Mouse (Mus musculus) forebrain, embryonic 10.5 days (tissue): ENCODE data around the gene Fto. TPM values are rescaled to one million over a fixed set of nuclear protein-coding genes. Genes with fewer than 3 reads are reported as not detected.

ENCODE experiments used
- DNase-seq: peaks from one replicate; pipeline ENCODE4 v3.0.0-alpha.2; 2017; ENCODE audit warnings: low spot score; ENCODE audit errors: extremely low spot score
- H3K27ac ChIP-seq: fragments of 300-500 bp; sonication (generic); 2 replicates; pipeline ENCODE4 v1.5.1; 2016; ENCODE audit warnings: mild to moderate bottlenecking
- H3K27me3 ChIP-seq: fragments of 300-500 bp; sonication (generic); 2 replicates; pipeline ENCODE4 v1.6.1; 2016; ENCODE audit warnings: mild to moderate bottlenecking; ENCODE audit not compliant: poor library complexity, severe bottlenecking
- H3K36me3 ChIP-seq: fragments of 300-500 bp; sonication (generic); replicated peaks from 2 replicates; pipeline ENCODE4 v1.6.1; 2016; ENCODE audit warnings: mild to moderate bottlenecking, moderate library complexity
- H3K4me1 ChIP-seq: fragments of 300-500 bp; sonication (generic); 2 replicates; pipeline ENCODE4 v1.6.1; 2016
- H3K4me3 ChIP-seq: fragments of 300-500 bp; sonication (generic); 2 replicates; pipeline ENCODE4 v1.5.1; 2016; ENCODE audit warnings: mild to moderate bottlenecking, moderate library complexity
- H3K9me3 ChIP-seq: fragments of 300-500 bp; sonication (generic); 2 replicates; pipeline ENCODE4 v1.6.1; 2016; ENCODE audit warnings: mild to moderate bottlenecking, moderate library complexity
- whole genome bisulfite sequencing: fragments of 180-500 bp; shearing (Covaris S2); methylation state at CpG from one replicate; pipeline ENCODE4 v1.1.7; 2016; 5-methylcytosine and 5-hydroxymethylcytosine counted together
- polyA plus RNA-seq: library from polyadenylated mRNA; unstranded; fragments of >200 nt; fragmentation: Nextera tagmentation; extraction: Ambion mirVana; gene quantifications from 2 replicates; pipeline ENCODE4 v1.2.1, GENCODE M21; 2016

Gene Fto
- polyA plus RNA-seq, 1 experiment from 2014 or later = 88.3 TPM

DNA sequence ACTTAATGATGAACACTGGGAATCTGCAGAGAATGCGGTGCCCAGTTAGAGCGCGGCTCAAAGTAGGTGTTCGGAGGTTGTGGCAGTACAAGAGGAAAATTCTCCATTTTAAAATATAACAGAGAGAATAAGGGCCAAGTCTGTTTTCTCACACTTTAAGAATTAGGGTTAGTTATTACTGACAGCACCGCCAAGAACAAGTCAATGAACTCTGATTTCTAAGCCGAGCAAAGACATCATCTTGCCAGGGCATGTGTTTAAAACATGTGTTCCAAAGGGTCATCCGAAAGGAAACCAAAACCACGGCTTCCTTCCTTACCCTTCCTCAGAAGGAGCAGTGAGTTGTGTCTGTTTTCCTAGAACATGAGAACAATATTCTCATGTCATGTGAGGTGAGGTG, 226.3 kb downstream of the Fto start:
- Histone ChIP-seq H3K9me3 (no peaks in the 10 kb centered on the region), H3K27ac (no peak overlapping the region), H3K4me1 (peaks cover 20% of the 10 kb centered on the region), H3K4me3 (no peak overlapping the region), H3K36me3 (no peaks in the 10 kb centered on the region), H3K27me3 (peaks cover 48% of the 10 kb centered on the region)
- DNase-seq = no peak
- 91% methylated on average over 8 of the region's 8 CpGs for WGBS

DNA sequence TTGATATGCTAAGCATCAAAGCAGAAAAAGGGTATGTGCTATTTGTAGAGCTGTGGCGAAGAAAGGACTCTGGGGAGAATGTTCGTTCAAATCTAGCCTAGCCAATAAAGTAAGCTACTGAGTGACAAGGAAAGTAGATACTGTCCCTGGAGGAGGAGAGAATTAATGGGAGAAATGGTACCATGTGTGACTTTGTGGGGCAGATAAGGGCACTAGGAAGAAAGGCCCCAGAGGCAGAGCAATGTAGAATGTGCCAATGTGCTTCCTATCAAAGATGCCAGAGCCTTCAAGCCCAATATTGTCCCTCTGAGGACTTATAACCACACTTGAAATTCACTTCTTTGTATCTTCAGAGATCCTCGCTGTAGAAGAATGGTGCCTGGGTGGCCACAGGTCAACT, 227.9 kb downstream of the Fto start:
- no peak for DNase-seq
- Histone ChIP-seq H3K4me3 (no peak overlapping the region), H3K4me1 (peaks cover 26% of the 10 kb centered on the region), H3K27me3 (peaks cover 38% of the 10 kb centered on the region), H3K27ac (no peak overlapping the region), H3K9me3 (no peaks in the 10 kb centered on the region), H3K36me3 (no peaks in the 10 kb centered on the region)
- WGBS = 89% methylated on average over 3 of the region's 3 CpGs

DNA sequence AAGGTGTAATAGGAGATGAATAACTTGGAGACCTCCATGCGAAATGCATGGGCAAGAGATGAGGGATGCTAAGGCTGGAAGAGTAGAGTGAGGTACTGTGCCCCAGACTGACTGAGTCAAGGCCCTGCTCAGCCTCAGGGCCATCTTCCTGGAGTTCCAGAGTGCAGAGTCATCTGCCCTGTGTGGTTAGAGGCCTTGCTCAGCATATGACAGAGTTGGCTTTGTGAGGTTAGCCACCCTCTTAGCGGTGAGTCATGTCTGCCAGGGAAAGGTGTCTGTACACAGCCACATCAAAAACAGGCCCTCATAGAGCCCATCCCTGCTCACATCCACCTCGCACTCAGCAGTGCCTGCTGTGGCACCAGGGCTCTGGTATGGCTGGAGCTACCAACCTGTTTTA, 232.2 kb downstream of the Fto start:
- WGBS = 87% methylated on average over 3 of the region's 3 CpGs
- Histone ChIP-seq H3K4me3 (no peak overlapping the region), H3K4me1 (peaks cover 15% of the 10 kb centered on the region), H3K27me3 (peaks cover 7% of the 10 kb centered on the region; the same call in 1 of the 2 replicates), H3K36me3 (no peaks in the 10 kb centered on the region), H3K9me3 (no peaks in the 10 kb centered on the region), H3K27ac (no peak overlapping the region)
- no peak for DNase-seq

DNA sequence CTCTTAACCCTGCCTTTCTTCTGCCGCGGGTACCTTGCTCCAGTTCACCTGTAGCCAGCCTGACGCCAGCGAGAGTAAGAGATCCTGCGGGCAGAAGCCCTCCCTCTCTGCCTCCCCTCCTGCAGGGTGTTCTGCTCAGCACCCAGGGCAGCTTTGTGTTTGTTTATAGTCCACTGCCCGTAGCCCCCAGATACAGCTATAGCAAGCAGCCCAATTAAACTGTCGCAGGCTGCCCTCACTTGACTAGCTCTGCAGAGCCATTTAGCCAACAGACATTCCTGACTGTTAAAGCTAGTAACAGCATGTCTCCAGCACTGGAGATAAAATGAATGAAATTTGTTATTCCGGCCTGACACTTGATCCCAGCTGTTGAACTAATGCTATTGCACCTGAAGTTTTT, 233.3 kb downstream of the Fto start:
- 56% methylated on average over 8 of the region's 8 CpGs for WGBS
- Histone ChIP-seq H3K27ac (no peak overlapping the region), H3K9me3 (no peaks in the 10 kb centered on the region), H3K4me3 (no peak overlapping the region), H3K27me3 (peaks cover 6% of the 10 kb centered on the region), H3K4me1 (peaks cover 22% of the 10 kb centered on the region), H3K36me3 (no peaks in the 10 kb centered on the region)
- DNase-seq = no peak

DNA sequence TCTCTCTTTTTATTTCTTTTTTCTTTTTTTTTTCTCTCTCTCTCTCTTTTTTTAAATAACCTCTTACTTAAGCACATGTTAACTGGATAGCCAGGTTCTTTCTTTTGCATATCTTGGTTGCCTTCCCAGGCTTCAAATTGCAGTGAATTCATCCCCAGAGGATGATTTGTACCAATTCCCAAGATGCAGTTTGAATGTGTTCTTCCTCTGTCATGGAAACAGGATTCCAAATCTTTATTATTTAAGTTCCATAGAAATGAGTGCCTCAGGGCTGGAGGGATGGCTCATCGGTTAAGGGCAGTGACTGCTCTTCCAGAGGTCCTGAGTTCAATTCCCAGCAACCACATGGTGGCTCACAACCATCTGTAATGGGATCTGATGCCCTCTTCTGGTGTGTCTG, 236.8 kb downstream of the Fto start:
- Histone ChIP-seq H3K27me3 (peaks cover 6% of the 10 kb centered on the region), H3K27ac (no peak overlapping the region), H3K4me1 (peaks cover 46% of the 10 kb centered on the region), H3K9me3 (no peaks in the 10 kb centered on the region), H3K4me3 (no peak overlapping the region), H3K36me3 (no peaks in the 10 kb centered on the region)
- 91% methylated on average over 1 of the region's 1 CpGs for WGBS
- no peak for DNase-seq

DNA sequence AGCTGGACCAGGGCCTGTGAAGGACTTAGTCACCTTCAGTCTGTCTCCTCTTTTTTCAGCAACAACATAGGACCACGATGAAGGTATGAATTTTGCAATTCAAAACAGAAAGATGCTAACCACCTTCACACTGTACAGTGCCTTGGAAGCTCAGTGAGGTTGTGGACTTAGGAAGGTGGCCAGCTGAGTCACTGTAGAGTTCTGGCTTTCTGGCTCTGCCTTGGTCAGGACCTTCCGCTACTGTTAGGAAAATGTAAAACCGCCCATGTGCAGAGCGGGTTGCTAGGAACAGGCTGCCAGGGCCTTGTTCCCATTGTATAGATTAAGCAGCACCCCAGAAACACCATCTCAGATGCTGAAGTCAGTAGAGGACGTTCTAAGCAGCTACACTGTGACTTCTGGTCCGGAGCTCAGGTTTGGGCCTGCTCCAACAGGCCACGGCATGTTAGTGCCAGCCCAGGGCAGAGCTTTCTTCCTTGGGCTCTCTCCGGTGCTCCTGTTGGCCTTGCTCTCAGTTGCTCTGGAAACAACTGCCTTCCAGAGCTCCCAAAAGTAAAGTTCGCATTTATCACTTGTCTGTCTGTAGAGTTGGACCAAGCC, 237.9 kb downstream of the Fto start:
- H3K4me1 ChIP-seq = peaks cover 37% of the 10 kb centered on the region
- no peaks in the 10 kb centered on the region for H3K9me3 ChIP-seq
- peak overlapping the region; percentile 51; the same call in 1 of the 2 replicates for H3K27ac ChIP-seq
- WGBS = 91% methylated on average over 9 of the region's 9 CpGs
- no peak overlapping the region for H3K4me3 ChIP-seq
- H3K27me3 ChIP-seq = no peaks in the 10 kb centered on the region; the same call in 1 of the 2 replicates
- H3K36me3 ChIP-seq = no peaks in the 10 kb centered on the region
- no peak for DNase-seq

DNA sequence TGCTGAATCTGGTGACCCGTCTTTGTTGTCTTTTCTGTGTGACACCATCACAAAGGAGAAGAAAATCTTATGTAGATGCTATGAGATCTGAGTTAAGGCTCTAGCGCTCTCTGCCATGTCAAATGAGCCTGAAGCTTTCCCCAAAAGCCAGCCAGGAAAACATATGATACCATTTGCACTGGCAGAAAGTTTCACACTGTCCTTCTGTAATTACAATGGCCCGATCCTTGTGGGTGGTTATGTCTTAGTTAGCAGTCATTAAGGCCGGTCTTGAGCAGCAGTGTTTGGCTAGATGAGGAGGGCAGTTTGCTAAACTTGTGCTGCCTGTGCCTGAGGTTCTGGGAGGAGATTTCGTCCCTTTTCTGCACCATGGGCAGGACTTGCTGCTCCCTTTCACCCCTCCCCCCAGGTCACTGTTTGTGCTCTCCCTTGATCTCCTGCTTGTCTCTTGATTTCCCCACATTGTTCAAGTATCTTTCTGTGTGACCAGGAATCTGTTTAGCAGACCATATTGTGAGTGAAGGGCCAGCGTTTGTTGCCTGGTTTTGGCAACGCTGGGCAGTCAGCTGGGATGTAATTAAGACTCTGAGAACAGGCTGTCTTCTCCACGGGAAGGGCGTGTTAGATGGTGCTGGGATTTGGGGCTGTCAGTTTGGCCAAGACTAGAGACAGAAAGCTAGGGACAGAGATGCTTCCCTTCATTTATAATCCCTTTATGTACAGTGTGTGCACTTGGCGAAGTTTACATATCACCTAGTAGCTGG, 238.6 kb downstream of the Fto start:
- H3K27ac ChIP-seq = peak overlapping the region; percentile 51; the same call in 1 of the 2 replicates
- WGBS = 40% methylated on average over 10 of the region's 10 CpGs

DNA sequence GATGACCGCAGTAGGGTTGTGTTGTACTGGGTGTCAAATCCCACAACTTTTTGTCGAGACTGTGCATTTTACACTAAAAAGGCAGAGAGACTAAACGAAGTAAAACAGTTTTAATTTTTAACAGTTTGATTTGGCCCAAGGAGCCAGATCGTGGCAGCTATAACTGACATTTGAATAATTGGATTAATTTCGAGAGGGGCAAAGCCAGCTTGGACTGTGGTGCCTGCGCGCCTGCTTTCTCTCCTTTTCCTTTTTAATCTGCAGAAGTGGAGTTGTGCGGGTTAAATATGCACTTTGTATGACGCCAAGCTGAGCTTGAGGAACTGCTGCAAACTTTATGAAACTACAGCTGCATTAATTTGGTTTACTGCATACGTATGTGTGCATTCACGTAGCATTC, 239.3 kb downstream of the Fto start:
- Histone ChIP-seq H3K27ac (no peak overlapping the region), H3K27me3 (no peaks in the 10 kb centered on the region; the same call in 1 of the 2 replicates)
- WGBS = 88% methylated on average over 11 of the region's 11 CpGs

More for the DNA sequence above, 238.6 kb downstream of the Fto start:
- DNase-seq = no peak
- no peak overlapping the region for H3K4me3 ChIP-seq
- H3K9me3 ChIP-seq = no peaks in the 10 kb centered on the region
- no peaks in the 10 kb centered on the region; the same call in 1 of the 2 replicates for H3K27me3 ChIP-seq
- H3K36me3 ChIP-seq = no peaks in the 10 kb centered on the region
- H3K4me1 ChIP-seq = peaks cover 32% of the 10 kb centered on the region

DNA sequence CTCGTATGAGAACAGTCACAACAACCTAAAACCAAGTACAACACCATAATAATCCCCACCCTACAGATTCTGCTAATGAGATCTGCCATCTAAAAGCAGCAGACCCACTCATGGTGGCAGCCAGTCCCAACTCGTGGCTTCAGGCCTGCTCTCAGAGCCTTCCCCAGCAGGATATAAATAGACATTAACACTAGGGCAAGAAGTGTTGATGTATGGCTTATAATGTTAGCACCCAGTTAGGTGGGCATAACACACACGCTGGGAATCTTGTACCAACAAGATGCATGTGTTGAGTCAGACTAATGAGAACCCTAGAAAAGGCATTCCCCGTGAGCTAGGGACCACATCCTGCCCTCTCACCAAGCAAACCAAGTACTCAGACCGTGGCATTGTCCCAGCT, 240.1 kb downstream of the Fto start:
- Histone ChIP-seq H3K36me3 (no peaks in the 10 kb centered on the region), H3K27ac (no peak overlapping the region), H3K27me3 (no peaks in the 10 kb centered on the region; the same call in 1 of the 2 replicates), H3K4me1 (peaks cover 35% of the 10 kb centered on the region), H3K4me3 (no peak overlapping the region), H3K9me3 (no peaks in the 10 kb centered on the region)
- no peak for DNase-seq
- WGBS = 77% methylated on average over 5 of the region's 5 CpGs

More for the DNA sequence above, 239.3 kb downstream of the Fto start:
- Histone ChIP-seq H3K36me3 (no peaks in the 10 kb centered on the region), H3K4me1 (peaks cover 35% of the 10 kb centered on the region), H3K4me3 (no peak overlapping the region), H3K9me3 (no peaks in the 10 kb centered on the region)
- no peak for DNase-seq

DNA sequence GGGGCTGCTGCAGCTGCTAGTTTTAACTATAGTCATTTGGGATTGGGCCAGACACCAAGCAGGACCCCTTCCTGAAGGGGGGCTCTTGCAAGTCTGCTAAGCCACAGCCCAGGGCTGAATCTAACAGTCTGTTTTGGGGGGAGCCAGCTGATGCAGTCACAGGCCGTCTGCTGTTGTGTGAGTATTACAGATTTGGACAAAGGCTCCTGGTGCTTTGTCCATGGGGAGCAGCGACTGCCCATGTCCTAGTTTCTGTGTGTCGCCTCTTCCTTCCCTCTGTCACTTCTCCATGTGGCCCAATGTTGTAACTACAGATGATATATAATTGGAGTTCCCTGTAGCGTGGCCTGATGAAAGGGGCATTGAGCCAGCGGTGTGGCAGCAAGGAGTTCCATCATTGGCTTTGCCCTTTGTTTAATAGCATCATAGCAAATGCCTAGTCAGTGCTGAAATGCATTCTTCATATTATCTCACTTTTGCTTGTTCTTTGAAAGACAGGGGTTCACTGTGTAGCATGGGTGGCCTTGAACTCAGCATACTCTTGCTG, 243.8 kb downstream of the Fto start:
- H3K9me3 ChIP-seq = no peaks in the 10 kb centered on the region
- no peaks in the 10 kb centered on the region for H3K27me3 ChIP-seq
- H3K36me3 ChIP-seq = no peaks in the 10 kb centered on the region
- H3K4me1 ChIP-seq = peaks cover 22% of the 10 kb centered on the region
- DNase-seq = no peak
- WGBS = 87% methylated on average over 5 of the region's 5 CpGs
- no peak overlapping the region for H3K4me3 ChIP-seq
- no peak overlapping the region for H3K27ac ChIP-seq

DNA sequence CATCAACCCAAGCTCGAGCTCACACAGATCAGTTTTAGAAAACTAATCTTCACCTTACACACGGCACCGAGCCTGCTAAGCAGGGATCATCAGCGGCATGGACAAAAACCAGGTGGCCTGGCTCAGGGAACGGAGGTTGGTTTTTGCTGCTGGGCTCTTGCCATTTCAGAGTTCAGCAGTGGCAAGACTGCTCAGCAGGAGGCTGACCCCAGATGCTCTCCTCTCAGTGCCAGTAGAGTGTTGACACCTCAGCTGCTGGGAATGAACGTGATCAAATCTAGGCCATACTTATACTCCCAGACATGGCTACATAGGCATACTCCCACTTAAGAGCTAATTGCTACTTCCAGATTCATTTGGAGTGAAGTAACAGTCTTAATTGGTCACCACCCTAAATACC, 245.1 kb downstream of the Fto start:
- no peak overlapping the region for H3K27ac ChIP-seq
- no peaks in the 10 kb centered on the region for H3K36me3 ChIP-seq
- DNase-seq = no peak
- WGBS = 87% methylated on average over 6 of the region's 6 CpGs
- no peak overlapping the region for H3K4me3 ChIP-seq
- H3K4me1 ChIP-seq = peaks cover 9% of the 10 kb centered on the region
- H3K27me3 ChIP-seq = no peaks in the 10 kb centered on the region
- H3K9me3 ChIP-seq = no peaks in the 10 kb centered on the region

DNA sequence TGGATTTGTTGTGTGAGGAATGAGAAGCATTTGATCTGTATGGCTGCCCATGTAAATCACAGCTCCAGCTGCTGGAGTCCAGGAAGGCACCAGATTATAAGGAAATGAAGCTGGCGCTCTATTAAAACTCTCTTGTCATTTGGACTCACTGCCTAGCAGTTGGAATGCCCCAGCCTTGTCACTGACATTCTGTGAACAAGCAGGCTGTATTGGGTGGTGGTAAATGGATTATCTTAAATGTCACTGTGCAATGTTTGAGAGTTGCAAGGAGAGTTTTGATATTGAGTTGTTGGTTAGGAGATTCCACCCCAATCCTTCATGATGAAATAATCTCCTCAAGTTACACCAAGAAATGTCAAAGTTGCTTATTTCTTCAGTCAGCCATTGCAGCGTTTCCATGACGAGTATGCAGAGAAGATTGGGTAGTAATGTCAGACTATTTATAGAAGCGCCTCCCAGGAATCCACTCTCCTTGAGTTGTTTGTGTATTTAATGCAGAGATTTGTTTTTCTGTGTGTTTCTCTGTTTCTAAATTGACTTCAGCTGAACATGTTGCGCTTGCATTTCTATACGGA, 246.8 kb downstream of the Fto start:
- Histone ChIP-seq H3K4me1 (peaks cover 4% of the 10 kb centered on the region; the same call in 1 of the 2 replicates), H3K27me3 (no peaks in the 10 kb centered on the region), H3K36me3 (no peaks in the 10 kb centered on the region), H3K4me3 (no peak overlapping the region), H3K9me3 (no peaks in the 10 kb centered on the region), H3K27ac (no peak overlapping the region)
- WGBS = 86% methylated on average over 6 of the region's 6 CpGs
- no peak for DNase-seq

DNA sequence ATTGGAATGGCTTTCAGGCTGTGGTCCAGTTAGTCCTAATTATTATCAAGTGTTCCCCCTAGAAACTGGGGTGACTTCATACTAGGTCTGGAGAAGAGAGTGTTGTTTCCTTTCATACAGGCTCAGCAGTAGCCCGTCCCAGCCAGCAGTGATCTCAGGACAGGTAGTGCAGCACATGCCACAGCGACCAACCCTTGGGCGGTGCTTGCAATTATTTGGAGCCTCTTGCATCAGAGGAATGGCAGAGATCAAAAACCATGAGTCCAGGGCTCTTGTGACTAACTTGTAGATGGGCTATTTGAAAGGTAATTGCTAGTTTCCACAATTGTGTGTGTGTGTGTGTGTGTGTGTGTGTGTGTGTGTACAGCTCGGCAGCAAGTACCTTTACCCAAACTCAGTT, 247.9 kb downstream of the Fto start:
- Histone ChIP-seq H3K27me3 (no peaks in the 10 kb centered on the region), H3K4me3 (no peak overlapping the region), H3K27ac (no peak overlapping the region), H3K9me3 (no peaks in the 10 kb centered on the region), H3K4me1 (peaks cover 16% of the 10 kb centered on the region), H3K36me3 (no peaks in the 10 kb centered on the region)
- WGBS = 86% methylated on average over 4 of the region's 4 CpGs
- no peak for DNase-seq
